13 mouse cellular contexts compared by ENCODE assay signal in genomic region chr12:40324819-40325218, GRCm38 (mm10).
"Had no signal": no experiment of that assay in that cellular context is flagged by ENCODE, and none has a peak within 500 bp of the region (broad histone marks: within the 10 kb centered on the region; RNA-seq: fewer than 3 reads in every experiment).

No protein-coding gene starts in this region.

- H3K27me3 ChIP-seq: liver, embryonic 15.5 days; midbrain, embryonic 13.5 days; neural tube, embryonic 12.5 days had no signal

- H3K4me3 ChIP-seq: limb, embryonic 10.5 days; liver, embryonic 15.5 days; midbrain, embryonic 13.5 days; neural tube, embryonic 12.5 days had no signal

- DNase-seq: kidney, postnatal 14 days; lung, adult 2 months; lung, postnatal 36 days; right cerebral cortex, postnatal 4 days; spleen, adult 18-20 months; thymus, adult 18-20 months; thymus, postnatal 14 days had no signal

- H3K36me3 ChIP-seq: liver, embryonic 15.5 days had no signal

- ATAC-seq: lung, postnatal 0 days; midbrain, embryonic 13.5 days had no signal

- H3K9ac ChIP-seq: liver, embryonic 15.5 days; midbrain, embryonic 13.5 days; neural tube, embryonic 12.5 days had no signal

- H3K27ac ChIP-seq: limb, embryonic 10.5 days; liver, embryonic 15.5 days; midbrain, embryonic 13.5 days; neural tube, embryonic 12.5 days had no signal

- H3K4me1 ChIP-seq: liver, embryonic 15.5 days; midbrain, embryonic 13.5 days; neural tube, embryonic 12.5 days had no signal

- H3K4me2 ChIP-seq: liver, embryonic 11.5 days; liver, embryonic 15.5 days; midbrain, embryonic 13.5 days; neural tube, embryonic 12.5 days had no signal

- H3K9me3 ChIP-seq: limb, embryonic 10.5 days; liver, embryonic 15.5 days; midbrain, embryonic 13.5 days; neural tube, embryonic 12.5 days had no signal
